Mouse (Mus musculus) testis, adult 2 months (tissue): Measurements from ENCODE around the gene Cacna1b. TPM values are rescaled to one million over a fixed set of nuclear protein-coding genes. Genes with fewer than 3 reads are reported as not detected.

Source experiments
- H3K27ac ChIP-seq: fragments of 200-500 bp; 2 replicates; pipeline ENCODE4 v1.5.1; 2012; ENCODE audit warnings: low read depth, low read length; ENCODE audit not compliant: control insufficient read depth, insufficient read depth
- H3K27me3 ChIP-seq: fragments of 200-500 bp; 2 replicates; pipeline ENCODE4 v1.6.1; 2012; ENCODE audit warnings: mild to moderate bottlenecking, low read length, moderate library complexity; ENCODE audit not compliant: control insufficient read depth, insufficient read depth
- H3K36me3 ChIP-seq: fragments of 200-500 bp; 2 replicates; pipeline ENCODE4 v1.6.1; 2012; ENCODE audit warnings: mild to moderate bottlenecking, low read length; ENCODE audit not compliant: control insufficient read depth, insufficient read depth
- H3K4me1 ChIP-seq: fragments of 200-500 bp; 2 replicates; pipeline ENCODE4 v1.6.1; 2012; ENCODE audit warnings: low read length; ENCODE audit not compliant: control insufficient read depth, insufficient read depth
- H3K4me3 ChIP-seq: fragments of 200-500 bp; 2 replicates; pipeline ENCODE4 v1.5.1; 2012; ENCODE audit warnings: low read depth, mild to moderate bottlenecking, low read length, moderate library complexity, mixed read lengths; ENCODE audit not compliant: control insufficient read depth
- CTCF ChIP-seq: fragments of 200-500 bp; IDR thresholded peaks from 2 replicates; pipeline ENCODE4 v1.5.1; 2012; ENCODE audit warnings: low read depth, mild to moderate bottlenecking, inconsistent platforms, low read length, moderate library complexity; ENCODE audit not compliant: control insufficient read depth, insufficient read depth, insufficient replicate concordance
- POLR2A ChIP-seq: fragments of 200-500 bp; IDR thresholded peaks from 2 replicates; pipeline ENCODE4 v1.6.1; 2012; ENCODE audit warnings: low read depth, mild to moderate bottlenecking, inconsistent platforms, low read length, moderate library complexity; ENCODE audit not compliant: control insufficient read depth
- polyA plus RNA-seq: library from polyadenylated mRNA; depleted of rRNA; stranded (reverse); fragments of >200 nt; gene quantifications from 2 replicates; pipeline ENCODE4 v1.2.3, GENCODE M21; 2012

Gene Cacna1b
- polyA plus RNA-seq, 1 experiment: 3.6 TPM

- TF ChIP-seq POLR2A (no peak), CTCF (no peak)
Observed at GRCm38 (mm10) chr2:24717963-24718362, 45.0 kb downstream of the Cacna1b start.

GRCm38 (mm10) chr2:24717461-24717860 is 45.5 kb downstream of the Cacna1b start:
- no peak overlapping the region for H3K27ac ChIP-seq
- TF ChIP-seq POLR2A: no peak
- no peak for TF ChIP-seq CTCF
- no peaks in the 10 kb centered on the region for H3K27me3 ChIP-seq
- no peaks in the 10 kb centered on the region for H3K4me1 ChIP-seq
- no peaks in the 10 kb centered on the region for H3K36me3 ChIP-seq
- H3K4me3 ChIP-seq: no peak overlapping the region

More at GRCm38 (mm10) chr2:24717963-24718362, 45.0 kb downstream of the Cacna1b start:
- no peak overlapping the region for H3K27ac ChIP-seq
- no peak overlapping the region for H3K4me3 ChIP-seq
- no peaks in the 10 kb centered on the region for H3K36me3 ChIP-seq
- no peaks in the 10 kb centered on the region for H3K4me1 ChIP-seq
- no peaks in the 10 kb centered on the region for H3K27me3 ChIP-seq

DNA sequence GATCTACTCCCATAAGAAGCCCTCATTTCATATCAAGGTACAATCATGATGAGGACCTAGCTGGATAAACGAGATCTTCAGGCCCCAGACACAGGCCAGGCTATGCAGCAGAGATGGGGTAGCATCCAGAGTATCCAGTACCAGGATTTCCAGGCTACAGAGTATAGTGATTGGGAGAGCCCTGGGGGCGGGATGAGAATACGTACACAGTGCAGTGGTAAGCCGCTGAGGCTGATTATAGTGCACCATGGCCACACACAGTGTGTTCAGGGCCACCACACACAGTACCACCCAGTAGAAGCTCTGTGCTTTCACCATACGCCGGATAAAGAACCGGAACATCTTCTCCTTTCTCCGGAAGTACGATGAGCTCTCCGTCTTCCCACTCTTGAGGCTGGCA is 57.0 kb downstream of the Cacna1b start:
- TF ChIP-seq POLR2A (no peak), CTCF (no peak)
- Histone ChIP-seq H3K4me1 (no peaks in the 10 kb centered on the region), H3K36me3 (no peaks in the 10 kb centered on the region), H3K27me3 (no peaks in the 10 kb centered on the region), H3K27ac (no peak overlapping the region), H3K4me3 (no peak overlapping the region)

- no peaks in the 10 kb centered on the region for H3K36me3 ChIP-seq
- H3K27me3 ChIP-seq: no peaks in the 10 kb centered on the region
- TF ChIP-seq CTCF (no peak), POLR2A (no peak)
- H3K27ac ChIP-seq: no peak overlapping the region
- no peak overlapping the region for H3K4me3 ChIP-seq
- no peaks in the 10 kb centered on the region for H3K4me1 ChIP-seq
Observed at GRCm38 (mm10) chr2:24702208-24702957, 60.6 kb downstream of the Cacna1b start.

DNA sequence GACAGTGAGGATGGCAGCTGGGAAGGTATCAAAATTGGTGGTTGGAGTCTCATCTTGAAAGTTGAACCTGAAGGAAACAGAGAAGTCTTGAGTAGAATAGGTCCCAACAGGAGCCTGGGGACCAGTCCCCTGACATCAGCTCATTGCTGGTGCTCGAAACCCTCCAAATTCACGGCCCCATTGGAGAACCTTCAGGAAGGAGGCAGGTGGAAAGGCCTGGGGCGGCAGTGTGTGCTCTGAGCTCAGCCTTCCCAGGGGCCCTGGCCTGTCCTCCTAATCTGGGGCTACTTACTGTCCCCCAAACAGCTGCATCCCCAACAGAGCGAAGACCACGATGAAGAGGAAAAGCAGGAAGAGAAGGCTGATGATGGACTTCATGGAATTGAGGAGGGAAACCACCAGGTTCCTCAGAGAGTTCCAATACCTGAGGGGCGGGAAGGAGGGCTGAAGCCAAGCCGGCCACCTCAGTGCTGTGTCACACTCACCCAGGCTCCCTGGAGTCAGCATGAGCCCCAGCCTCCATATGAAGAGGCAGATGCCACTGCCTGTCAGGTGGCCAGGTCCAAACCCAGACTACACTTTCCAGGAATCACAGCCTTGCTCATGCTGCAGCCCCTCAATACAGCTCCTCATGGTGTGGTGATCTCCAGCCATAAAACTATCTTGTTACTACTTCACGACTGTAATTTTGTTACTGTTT is 65.5 kb downstream of the Cacna1b start:
- H3K27ac ChIP-seq: no peak overlapping the region
- no peak for TF ChIP-seq POLR2A
- no peak for TF ChIP-seq CTCF
- no peaks in the 10 kb centered on the region for H3K36me3 ChIP-seq
- H3K27me3 ChIP-seq: no peaks in the 10 kb centered on the region
- H3K4me1 ChIP-seq: no peaks in the 10 kb centered on the region
- H3K4me3 ChIP-seq: no peak overlapping the region

DNA sequence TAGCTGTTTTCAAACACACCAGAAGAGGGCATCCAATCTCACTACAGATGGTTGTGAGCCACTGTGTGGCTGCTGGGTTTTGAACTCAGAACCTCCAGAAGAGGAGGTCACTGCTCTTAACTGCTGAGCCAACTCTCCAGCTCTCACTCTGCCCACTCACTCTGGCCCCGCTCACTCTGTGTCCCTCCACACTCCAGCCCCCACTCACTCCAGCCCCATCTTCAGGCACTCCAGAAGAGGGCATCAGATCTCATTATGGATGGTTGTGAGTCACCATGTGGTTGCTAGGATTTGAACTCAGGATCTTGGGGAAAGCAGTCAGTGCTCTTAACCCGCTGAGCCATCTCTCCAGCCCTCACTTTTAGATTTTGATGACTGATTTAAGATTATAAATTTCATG is 70.6 kb downstream of the Cacna1b start:
- TF ChIP-seq CTCF: no peak
- no peak for TF ChIP-seq POLR2A
- Histone ChIP-seq H3K27ac (no peak overlapping the region), H3K36me3 (no peaks in the 10 kb centered on the region)

DNA sequence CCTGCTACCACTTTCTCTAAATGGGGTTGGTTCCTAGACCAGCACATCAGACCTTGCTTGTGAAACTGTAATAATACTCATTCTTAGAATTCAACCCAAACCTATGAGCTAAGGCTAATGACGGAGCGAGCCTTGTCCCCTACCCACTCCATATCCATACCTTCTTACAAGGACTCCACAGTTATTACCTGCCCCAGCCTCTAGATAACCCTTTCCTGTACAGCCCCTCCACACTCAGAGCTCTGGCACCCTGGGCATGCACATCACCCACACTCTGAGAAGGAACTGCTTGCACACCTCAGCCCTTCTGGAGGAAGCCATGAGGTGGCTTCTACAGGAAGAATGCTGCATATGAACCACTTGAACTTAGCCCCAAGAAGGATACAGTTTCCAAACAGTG is 72.6 kb downstream of the Cacna1b start:
- Histone ChIP-seq H3K36me3 (no peaks in the 10 kb centered on the region), H3K4me3 (no peak overlapping the region), H3K4me1 (no peaks in the 10 kb centered on the region), H3K27ac (no peak overlapping the region), H3K27me3 (no peaks in the 10 kb centered on the region)
- TF ChIP-seq POLR2A (no peak), CTCF (no peak)

More for the DNA sequence above, 70.6 kb downstream of the Cacna1b start:
- Histone ChIP-seq H3K4me3 (no peak overlapping the region), H3K4me1 (no peaks in the 10 kb centered on the region), H3K27me3 (no peaks in the 10 kb centered on the region)

GRCm38 (mm10) chr2:24685347-24685746 is 77.6 kb downstream of the Cacna1b start:
- Histone ChIP-seq H3K4me1 (no peaks in the 10 kb centered on the region), H3K27me3 (no peaks in the 10 kb centered on the region), H3K36me3 (no peaks in the 10 kb centered on the region), H3K27ac (no peak overlapping the region), H3K4me3 (no peak overlapping the region)
- TF ChIP-seq POLR2A (no peak), CTCF (no peak)
